Mouse (Mus musculus) left cerebral cortex, adult 9 months (tissue): Measurements from ENCODE around the gene Smad6.
A peak's percentile ranks its signal among the peaks of the same experiment; 100 is the strongest.

Source experiments
- DNase-seq, 2 experiments: peaks; one replicate each; pipeline ENCODE4 v3.0.0; 2022; ENCODE audit warnings: low spot score in 2 of 2

The Smad6 gene

GRCm38 (mm10) chr9:63915976-63916375 lies 105.9 kb downstream of the Smad6 start:
- DNase-seq: peak in 1 of 2 experiments; percentile 56

GRCm38 (mm10) chr9:63914944-63915343 lies 106.9 kb downstream of the Smad6 start:
- no peak for DNase-seq

GRCm38 (mm10) chr9:63912051-63912450 lies 109.8 kb downstream of the Smad6 start:
- no peak for DNase-seq

GRCm38 (mm10) chr9:63909618-63910017 lies 112.2 kb downstream of the Smad6 start:
- peak in 1 of 2 experiments; percentile 77 for DNase-seq

- DNase-seq: no peak
Observed at GRCm38 (mm10) chr9:63904543-63904942, 117.3 kb downstream of the Smad6 start.
